Mouse (Mus musculus) heart, postnatal 0 days (tissue): ENCODE data around the gene Fzd10. TPM values are rescaled to one million over a fixed set of nuclear protein-coding genes. Genes with fewer than 3 reads are reported as not detected.

Experiments used
- ATAC-seq: fragments of 200-750 bp; cut with Nextera tagmentation; 2 replicates; pipeline ENCODE4 v1.8.0; 2017; ENCODE audit warnings: low read depth, moderate number of reproducible peaks, moderate library complexity; ENCODE audit not compliant: insufficient read depth
- DNase-seq: peaks from one replicate; pipeline ENCODE4 v3.0.0-alpha.2; 2016; ENCODE audit warnings: low spot score
- H3K27ac ChIP-seq: fragments of 300-500 bp; sonication (generic); 2 replicates; pipeline ENCODE4 v1.5.1; 2014; ENCODE audit warnings: low read depth, mild to moderate bottlenecking
- H3K27me3 ChIP-seq: fragments of 300-500 bp; sonication (generic); 2 replicates; pipeline ENCODE4 v1.6.1; 2014; ENCODE audit warnings: low read length, mixed read lengths; ENCODE audit not compliant: control insufficient read depth, insufficient read depth
- H3K36me3 ChIP-seq: fragments of 300-500 bp; sonication (generic); replicated peaks from 2 replicates; pipeline ENCODE4 v1.6.1; 2014; ENCODE audit warnings: low read length, mixed read lengths; ENCODE audit not compliant: control insufficient read depth, insufficient read depth
- H3K4me1 ChIP-seq: fragments of 300-500 bp; sonication (generic); 2 replicates; pipeline ENCODE4 v1.6.1; 2014; ENCODE audit warnings: antibody characterized with exemption; ENCODE audit not compliant: control insufficient read depth, insufficient read depth
- H3K4me2 ChIP-seq: fragments of 300-500 bp; sonication (generic); 2 replicates; pipeline ENCODE4 v1.6.1; 2014; ENCODE audit warnings: low read depth, mild to moderate bottlenecking, low read length, moderate library complexity
- H3K4me3 ChIP-seq: fragments of 300-500 bp; sonication (generic); 2 replicates; pipeline ENCODE4 v1.5.1; 2014; ENCODE audit warnings: low read depth, low read length
- H3K9ac ChIP-seq: fragments of 300-500 bp; sonication (generic); replicated peaks from 2 replicates; pipeline ENCODE4 v1.6.1; 2014; ENCODE audit warnings: low read depth, low read length, mixed read lengths
- H3K9me3 ChIP-seq: fragments of 300-500 bp; sonication (generic); replicated peaks from 2 replicates; pipeline ENCODE4 v1.6.1; 2016; ENCODE audit warnings: low read length; ENCODE audit not compliant: control insufficient read depth
- CTCF ChIP-seq: IDR thresholded peaks from 2 replicates; pipeline ENCODE4 v1.5.1; 2016; ENCODE audit warnings: antibody characterized with exemption, control low read depth, low read depth
- EP300 ChIP-seq: IDR thresholded peaks from 2 replicates; pipeline ENCODE4 v1.6.1; 2016; ENCODE audit warnings: antibody characterized with exemption, low read depth
- WGBS: fragments of 180-500 bp; shearing (Covaris S2); extraction: QIAGEN DNeasy Blood & Tissue Kit; methylation state at CpG from one replicate; pipeline ENCODE4 v1.1.7; 2014; 5-methylcytosine and 5-hydroxymethylcytosine counted together
- polyA plus RNA-seq: library from polyadenylated mRNA; unstranded; fragments of >200 nt; fragmentation: Nextera tagmentation; extraction: Ambion mirVana; gene quantifications from 2 replicates; pipeline ENCODE4 v1.2.1, GENCODE M21; 2015
- total RNA-seq: library from RNA; depleted of rRNA; stranded (reverse); fragments of >200 nt; gene quantifications from 2 replicates; pipeline ENCODE4 v1.2.3, GENCODE M21; 2014; ENCODE audit warnings: low replicate concordance; rRNA removed

Gene Fzd10
- total and polyA plus RNA-seq, 2 experiments from 2014 or later: 0.04 to 7.3 TPM

GRCm38 (mm10) chr5:128646286-128646685, 45.6 kb downstream of the Fzd10 start:
- no peaks in the 10 kb centered on the region for H3K9me3 ChIP-seq
- no peak overlapping the region for H3K27ac ChIP-seq
- no peaks in the 10 kb centered on the region for H3K27me3 ChIP-seq
- WGBS: 66% methylated on average over 5 of the region's 5 CpGs
- ATAC-seq: no peak
- H3K4me1 ChIP-seq: no peaks in the 10 kb centered on the region
- no peak overlapping the region for H3K4me3 ChIP-seq
- DNase-seq: no peak
- no peak overlapping the region for H3K9ac ChIP-seq
- H3K4me2 ChIP-seq: no peak overlapping the region
- H3K36me3 ChIP-seq: no peaks in the 10 kb centered on the region
- TF ChIP-seq EP300 (no peak), CTCF (no peak)

DNA sequence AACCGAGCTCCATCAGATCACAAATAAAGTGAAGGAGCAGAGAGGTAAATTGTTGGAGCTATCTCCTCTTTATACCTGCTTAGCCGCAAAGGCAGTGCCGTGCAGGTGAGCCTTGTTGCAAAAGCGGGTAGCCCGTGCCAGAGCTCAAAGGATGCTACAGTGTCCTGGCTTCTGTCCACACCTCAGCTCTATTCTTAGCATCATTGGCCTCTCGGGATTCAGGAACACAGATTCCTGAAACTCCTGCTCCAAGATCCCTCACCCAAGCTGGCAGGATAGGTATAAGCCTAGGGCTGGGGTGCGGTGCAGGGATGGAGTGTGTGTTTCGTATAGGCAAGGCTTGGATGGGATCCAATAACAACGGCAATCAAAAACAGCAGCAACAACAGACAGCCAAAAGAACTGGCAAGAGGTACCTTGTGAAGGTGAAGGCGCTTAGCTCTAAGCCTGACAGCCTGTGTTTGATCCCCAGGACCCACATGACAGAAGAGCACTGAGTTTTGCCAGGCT, 46.6 kb downstream of the Fzd10 start:
- 56% methylated on average over 10 of the region's 10 CpGs for WGBS
- no peak for DNase-seq
- Histone ChIP-seq H3K9me3 (no peaks in the 10 kb centered on the region), H3K36me3 (no peaks in the 10 kb centered on the region), H3K27me3 (no peaks in the 10 kb centered on the region), H3K4me3 (no peak overlapping the region), H3K4me2 (no peak overlapping the region), H3K9ac (no peak overlapping the region), H3K27ac (no peak overlapping the region), H3K4me1 (no peaks in the 10 kb centered on the region)
- ATAC-seq: no peak
- TF ChIP-seq CTCF (no peak), EP300 (no peak)

GRCm38 (mm10) chr5:128649336-128649897, 48.8 kb downstream of the Fzd10 start:
- Histone ChIP-seq H3K9ac (no peak overlapping the region), H3K27me3 (no peaks in the 10 kb centered on the region), H3K27ac (no peak overlapping the region), H3K4me1 (no peaks in the 10 kb centered on the region), H3K9me3 (no peaks in the 10 kb centered on the region), H3K36me3 (no peaks in the 10 kb centered on the region), H3K4me2 (no peak overlapping the region), H3K4me3 (no peak overlapping the region)
- TF ChIP-seq CTCF (no peak), EP300 (no peak)
- no peak for ATAC-seq
- 65% methylated on average over 11 of the region's 11 CpGs for WGBS
- no peak for DNase-seq

Other genes with a start within 250 kb of the Fzd10 start
- not detected in 2 replicates for gene Tmem132d, start 167.8 kb upstream of the Fzd10 start, total RNA-seq
- gene Tmem132d, start 167.8 kb upstream of the Fzd10 start, polyA plus RNA-seq: 0.04 and 0.05 TPM in 2 replicates
- not detected in 2 replicates for gene Piwil1, start 101.7 kb downstream of the Fzd10 start, total RNA-seq
- gene Piwil1, start 101.7 kb downstream of the Fzd10 start, polyA plus RNA-seq: not detected in 2 replicates